Mouse (Mus musculus): ENCODE data around the gene Trim25.

- no peak for TF ChIP-seq POLR2A (IDR thresholded peaks at IDR 0.05; ENCODE audit: insufficient read depth, low read length)
- no peak for TF ChIP-seq CTCF (IDR thresholded peaks at IDR 0.05; ENCODE audit: low read depth, low read length)
Measured at GRCm38 (mm10) chr11:89067301-89067822, 68.2 kb downstream of the Trim25 start.

Measured in ES-Bruce4 (cell line).